ENCODE assay signal across 24 mouse cellular contexts in the genomic region with DNA sequence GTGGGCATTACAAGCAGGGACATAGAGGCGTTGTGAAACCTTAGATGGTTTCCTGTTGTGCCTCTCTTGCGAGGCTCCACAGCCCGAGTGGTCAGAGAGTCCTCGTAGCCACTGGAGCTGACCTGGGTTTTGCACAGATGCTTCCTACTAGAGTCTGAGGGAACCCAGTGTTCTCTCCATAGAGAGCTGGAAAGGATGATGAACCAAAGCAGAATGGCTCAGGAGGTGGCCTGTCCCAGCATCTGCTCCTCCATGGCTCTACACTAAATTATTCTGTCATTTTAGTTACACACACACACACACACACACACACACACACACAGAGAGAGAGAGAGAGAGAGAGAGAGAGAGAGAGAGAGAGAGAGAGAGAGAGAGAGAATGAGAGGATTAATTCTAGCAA. TPM values are rescaled to one million over a fixed set of nuclear protein-coding genes. Genes with fewer than 3 reads are reported as not detected.
A peak's percentile ranks its signal among the peaks of the same experiment; 100 is the strongest.
DNase-seq lines count a peak whose midpoint lies in the region; ATAC-seq and TF ChIP-seq lines count a peak whose summit lies in the region.
"Had no signal": no experiment of that assay in that cellular context is flagged by ENCODE, and none has a peak within 500 bp of the region (broad histone marks: within the 10 kb centered on the region; RNA-seq: fewer than 3 reads in every experiment).

No protein-coding gene starts in this region.

- H3K9ac ChIP-seq in hindbrain, postnatal 0 days (replicated peaks; ENCODE audit: low read length), result no peak overlapping the region
- H3K9ac ChIP-seq in hindbrain, embryonic 12.5 days, result no peak overlapping the region
- H3K9ac ChIP-seq: embryonic facial prominence, embryonic 13.5 days; forebrain, embryonic 12.5 days; heart, embryonic 12.5 days; hindbrain, embryonic 15.5 days had no signal

- no peaks in the 10 kb centered on the region for H3K27me3 ChIP-seq in hindbrain, postnatal 0 days (ENCODE audit: insufficient read depth, low read length)
- H3K27me3 ChIP-seq in hindbrain, embryonic 12.5 days, result no peaks in the 10 kb centered on the region
- H3K27me3 ChIP-seq: embryonic facial prominence, embryonic 13.5 days; forebrain, embryonic 12.5 days; heart, embryonic 12.5 days; hindbrain, embryonic 15.5 days had no signal

- no peak for TF ChIP-seq CTCF in hindbrain, postnatal 0 days (IDR thresholded peaks at IDR 0.05; ENCODE audit: low read depth)

- ATAC-seq in hindbrain, postnatal 0 days, result 0 out of 2 replicates have a peak, but pooled peaks have one; percentile 29
- no peak for ATAC-seq in hindbrain, embryonic 12.5 days (ENCODE audit: low FRiP score)
- ATAC-seq: activated CD4-positive, CD25-positive, alpha-beta regulatory T cell, adult 4 months; forebrain, embryonic 16.5 days; inflammation-experienced regulatory T-cells, adult 6 months; intestine, postnatal 0 days; Patski had no signal

- WGBS in hindbrain, postnatal 0 days, result 72% methylated on average over 4 of the region's 4 CpGs
- WGBS in hindbrain, embryonic 12.5 days, result 74% methylated on average over 4 of the region's 4 CpGs

- H3K4me3 ChIP-seq in hindbrain, postnatal 0 days (ENCODE audit: low read length), result no peak overlapping the region
- H3K4me3 ChIP-seq in hindbrain, embryonic 12.5 days, result no peak overlapping the region
- H3K4me3 ChIP-seq: embryonic facial prominence, embryonic 13.5 days; forebrain, embryonic 12.5 days; heart, embryonic 12.5 days; hindbrain, embryonic 10.5 days; hindbrain, embryonic 15.5 days had no signal

- no peaks in the 10 kb centered on the region for H3K36me3 ChIP-seq in hindbrain, postnatal 0 days (ENCODE audit: insufficient read depth, low read length)
- H3K36me3 ChIP-seq in hindbrain, embryonic 12.5 days, result no peaks in the 10 kb centered on the region
- H3K36me3 ChIP-seq: embryonic facial prominence, embryonic 13.5 days; forebrain, embryonic 12.5 days; heart, embryonic 12.5 days; hindbrain, embryonic 10.5 days; hindbrain, embryonic 15.5 days had no signal

- H3K4me1 ChIP-seq in hindbrain, postnatal 0 days (ENCODE audit: insufficient read depth, low read length), result no peaks in the 10 kb centered on the region
- H3K4me1 ChIP-seq in hindbrain, embryonic 12.5 days, result no peaks in the 10 kb centered on the region; the same call in 1 of the 2 replicates
- H3K4me1 ChIP-seq: embryonic facial prominence, embryonic 13.5 days; forebrain, embryonic 12.5 days; heart, embryonic 12.5 days; hindbrain, embryonic 10.5 days; hindbrain, embryonic 15.5 days had no signal

- H3K4me2 ChIP-seq in hindbrain, postnatal 0 days (ENCODE audit: low read depth, low read length), result no peak overlapping the region
- no peak overlapping the region for H3K4me2 ChIP-seq in hindbrain, embryonic 12.5 days (replicated peaks)
- H3K4me2 ChIP-seq: embryonic facial prominence, embryonic 13.5 days; forebrain, embryonic 12.5 days; heart, embryonic 12.5 days; hindbrain, embryonic 15.5 days had no signal

- no peak overlapping the region for H3K27ac ChIP-seq in hindbrain, postnatal 0 days
- H3K27ac ChIP-seq in hindbrain, embryonic 12.5 days, result no peak overlapping the region
- H3K27ac ChIP-seq: embryonic facial prominence, embryonic 13.5 days; forebrain, embryonic 12.5 days; hindbrain, embryonic 10.5 days; hindbrain, embryonic 15.5 days had no signal

- peak; percentile 12 for DNase-seq in hindbrain, postnatal 0 days (ENCODE audit: low spot score)
- DNase-seq in cerebellum, adult 18-20 months, result peak; percentile 30 to 39
- peak; percentile 49 to 51 for DNase-seq in cerebellum, postnatal 14 days
- DNase-seq in spleen, postnatal 36 days (ENCODE audit: low spot score in 2 of 2), result no peak
- DNase-seq in frontal cortex, postnatal 36 days (ENCODE audit: low spot score in 2 of 2), result no peak
- DNase-seq: adrenal gland, adult 2 months; adrenal gland, postnatal 25 days; gastrocnemius, postnatal 14 days had no signal

- H3K9me3 ChIP-seq in hindbrain, postnatal 0 days (ENCODE audit: low read length), result no peaks in the 10 kb centered on the region
- H3K9me3 ChIP-seq in hindbrain, embryonic 12.5 days (replicated peaks), result no peaks in the 10 kb centered on the region
- H3K9me3 ChIP-seq: embryonic facial prominence, embryonic 13.5 days; forebrain, embryonic 12.5 days; heart, embryonic 12.5 days; hindbrain, embryonic 10.5 days; hindbrain, embryonic 15.5 days had no signal

RNA-seq across cellular contexts. Expression of a gene that starts 3.4 kb away (rescaled TPM):
- total RNA-seq in hindbrain, postnatal 0 days (2014; rRNA removed), result 0.14 and 0.16 TPM in 2 replicates
- polyA plus RNA-seq in hindbrain, postnatal 0 days (2015; fragmentation: Nextera tagmentation; extraction: Ambion mirVana), result 0.20 TPM in 2 replicates
- not detected in 2 replicates for polyA plus RNA-seq in hindbrain, embryonic 12.5 days (2016; fragmentation: Nextera tagmentation; extraction: Ambion mirVana)
- total RNA-seq: CH12.LX; gastrocnemius, adult 18-20 months; gastrocnemius, postnatal 14 days; heart, adult 8-10 months; heart, postnatal 25 days had no signal
- polyA plus RNA-seq: activated CD4-positive, CD25-positive, alpha-beta regulatory T cell, adult 4 months; embryonic facial prominence, embryonic 13.5 days; forebrain, embryonic 12.5 days; forebrain, embryonic 16.5 days; heart, embryonic 12.5 days; heart, embryonic 16.5 days; hindbrain, embryonic 10.5 days; hindbrain, embryonic 15.5 days; inflammation-experienced regulatory T-cells, adult 6 months; Patski had no signal

RNA-seq across cellular contexts. Expression of a gene that starts 28.3 kb away (rescaled TPM):
- total RNA-seq in hindbrain, postnatal 0 days (2014; rRNA removed), result not detected in 2 replicates
- polyA plus RNA-seq in hindbrain, postnatal 0 days (2015; fragmentation: Nextera tagmentation; extraction: Ambion mirVana), result not detected in 2 replicates
- 0.09 TPM in 1 of 2 replicates, not detected in the other for polyA plus RNA-seq in hindbrain, embryonic 12.5 days (2016; fragmentation: Nextera tagmentation; extraction: Ambion mirVana)
- total RNA-seq: adrenal gland, adult 2 months; adrenal gland, postnatal 25 days; gastrocnemius, adult 18-20 months; gastrocnemius, postnatal 14 days; heart, postnatal 25 days had no signal
- polyA plus RNA-seq: adrenal gland, adult 2 months; forebrain, embryonic 12.5 days; forebrain, embryonic 16.5 days; heart, embryonic 12.5 days; hindbrain, embryonic 10.5 days; Patski had no signal

RNA-seq across cellular contexts. Expression of a gene that starts 40.5 kb away (rescaled TPM):
- total RNA-seq in hindbrain, postnatal 0 days (2014; rRNA removed), result 14.9 and 15.0 TPM in 2 replicates
- polyA plus RNA-seq in hindbrain, postnatal 0 days (2015; fragmentation: Nextera tagmentation; extraction: Ambion mirVana), result 6.7 and 8.0 TPM in 2 replicates
- polyA plus RNA-seq in hindbrain, embryonic 12.5 days (2016; fragmentation: Nextera tagmentation; extraction: Ambion mirVana), result 0.14 and 0.35 TPM in 2 replicates
- total RNA-seq: CH12.LX had no signal
- polyA plus RNA-seq: inflammation-experienced regulatory T-cells, adult 6 months had no signal

Comparison
In these comparisons a context has a peak if more than half of its experiments do, and no peak if none do; other contexts are left out.
1. DNase-seq: peak in hindbrain, postnatal 0 days (single experiment), cerebellum, adult 18-20 months (2 of 2) and cerebellum, postnatal 14 days (2 of 2); none in spleen, postnatal 36 days (0 of 2) and frontal cortex, postnatal 36 days (0 of 2).